Mouse (Mus musculus): Measurements from ENCODE around the gene Ncam2. TPM values are rescaled to one million over a fixed set of nuclear protein-coding genes. Genes with fewer than 3 reads are reported as not detected.

Gene Ncam2
- not detected for polyA plus RNA-seq (2021)

GRCm38 (mm10) chr16:81200201-81201071 lies at the start of gene Ncam2:
Ncam2 (plus strand) TSS chr16:81200697.
- ChIA-PET CTCF (no interaction called here), POLR2A (interaction anchor here (0.6 kb wide), 1 partner anchor 86 kb away, joined by 3 read pairs; no protein-coding TSS in a partner anchor)
- no peak for DNase-seq (ENCODE audit: low read depth, low spot score)
- no peak for TF ChIP-seq CTCF (IDR thresholded peaks at IDR 0.05)
- H3K27me3 ChIP-seq: peaks cover 24% of the 10 kb centered on the region
- in situ Hi-C loops (cut with MboI; ENCODE audit: low pct_unique_long_range_greater_than_20kb): no loop called here
- ATAC-seq: peak; percentile 47

GRCm38 (mm10) chr16:81170828-81171227 lies 29.7 kb upstream of the Ncam2 start:
- ATAC-seq: no peak
- ChIA-PET POLR2A (no interaction called here), CTCF (no interaction called here)
- no peaks in the 10 kb centered on the region for H3K27me3 ChIP-seq
- in situ Hi-C loops (cut with MboI; ENCODE audit: low pct_unique_long_range_greater_than_20kb): no loop called here
- DNase-seq (ENCODE audit: low read depth, low spot score): no peak
- TF ChIP-seq CTCF (IDR thresholded peaks at IDR 0.05): no peak

- DNase-seq (ENCODE audit: low read depth, low spot score): no peak
- ChIA-PET CTCF (interaction anchor here (1.2 kb wide), 1 partner anchor 26 kb away, joined by 3 read pairs; no protein-coding TSS in a partner anchor), POLR2A (no interaction called here)
- ATAC-seq: peak; percentile 67
- H3K27me3 ChIP-seq: no peaks in the 10 kb centered on the region
- TF ChIP-seq CTCF (IDR thresholded peaks at IDR 0.05): peak; percentile 49
- in situ Hi-C loops (cut with MboI; ENCODE audit: low pct_unique_long_range_greater_than_20kb): no loop called here
Observed at GRCm38 (mm10) chr16:81175302-81175943, 25.1 kb upstream of the Ncam2 start.

GRCm38 (mm10) chr16:81179801-81180200 lies 20.7 kb upstream of the Ncam2 start:
- no peak for DNase-seq (ENCODE audit: low read depth, low spot score)
- in situ Hi-C loops (cut with MboI; ENCODE audit: low pct_unique_long_range_greater_than_20kb): no loop called here
- ChIA-PET CTCF (no interaction called here), POLR2A (no interaction called here)
- H3K27me3 ChIP-seq: no peaks in the 10 kb centered on the region
- ATAC-seq: no peak
- TF ChIP-seq CTCF (IDR thresholded peaks at IDR 0.05): no peak

GRCm38 (mm10) chr16:81187579-81188179 lies 12.8 kb upstream of the Ncam2 start:
- no peak for DNase-seq (ENCODE audit: low read depth, low spot score)
- ATAC-seq: no peak
- ChIA-PET POLR2A (no interaction called here), CTCF (interaction anchor here (1.1 kb wide), 1 partner anchor 20 kb away, joined by 3 read pairs; no protein-coding TSS in a partner anchor)
- TF ChIP-seq CTCF (IDR thresholded peaks at IDR 0.05): no peak
- in situ Hi-C loops (cut with MboI; ENCODE audit: low pct_unique_long_range_greater_than_20kb): no loop called here
- H3K27me3 ChIP-seq: no peaks in the 10 kb centered on the region

- CTCF ChIA-PET: no interaction called here
- peaks cover 23% of the 10 kb centered on the region for H3K27me3 ChIP-seq
- in situ Hi-C loops (cut with MboI; ENCODE audit: low pct_unique_long_range_greater_than_20kb): no loop called here
- POLR2A ChIA-PET: no interaction called here
- no peak for TF ChIP-seq CTCF (IDR thresholded peaks at IDR 0.05)
- ATAC-seq: no peak
- DNase-seq (ENCODE audit: low read depth, low spot score): no peak
Observed at GRCm38 (mm10) chr16:81191621-81192020, 8.9 kb upstream of the Ncam2 start.

GRCm38 (mm10) chr16:81192607-81193006 lies 7.9 kb upstream of the Ncam2 start:
- DNase-seq (ENCODE audit: low read depth, low spot score) (no peak), ATAC-seq (no peak)
- no peak for TF ChIP-seq CTCF (IDR thresholded peaks at IDR 0.05)
- H3K27me3 ChIP-seq: peaks cover 23% of the 10 kb centered on the region
- ChIA-PET CTCF (no interaction called here), POLR2A (no interaction called here)
- in situ Hi-C loops (cut with MboI; ENCODE audit: low pct_unique_long_range_greater_than_20kb): no loop called here

GRCm38 (mm10) chr16:81199467-81199866 lies 1.0 kb upstream of the Ncam2 start:
- ATAC-seq (no peak), DNase-seq (ENCODE audit: low read depth, low spot score) (no peak)
- POLR2A ChIA-PET: no interaction called here
- in situ Hi-C loops (cut with MboI; ENCODE audit: low pct_unique_long_range_greater_than_20kb): no loop called here
- peaks cover 31% of the 10 kb centered on the region for H3K27me3 ChIP-seq
- TF ChIP-seq CTCF (IDR thresholded peaks at IDR 0.05): no peak
- CTCF ChIA-PET: no interaction called here

- peaks cover 17% of the 10 kb centered on the region for H3K27me3 ChIP-seq
- TF ChIP-seq CTCF (IDR thresholded peaks at IDR 0.05): no peak
- POLR2A ChIA-PET: no interaction called here
- ATAC-seq (no peak), DNase-seq (ENCODE audit: low read depth, low spot score) (no peak)
- in situ Hi-C loops (cut with MboI; ENCODE audit: low pct_unique_long_range_greater_than_20kb): no loop called here
- CTCF ChIA-PET: no interaction called here
Observed at GRCm38 (mm10) chr16:81201471-81201870, 974 bp downstream of the Ncam2 start.

- TF ChIP-seq CTCF (IDR thresholded peaks at IDR 0.05): peak; percentile 58
- ChIA-PET CTCF (no interaction called here), POLR2A (no interaction called here)
- DNase-seq (ENCODE audit: low read depth, low spot score) (no peak), ATAC-seq (no peak)
- H3K27me3 ChIP-seq: peaks cover 15% of the 10 kb centered on the region
- in situ Hi-C loops (cut with MboI; ENCODE audit: low pct_unique_long_range_greater_than_20kb): no loop called here
Observed at GRCm38 (mm10) chr16:81201992-81202391, 1.5 kb downstream of the Ncam2 start.

GRCm38 (mm10) chr16:81202721-81203161 lies 2.2 kb downstream of the Ncam2 start:
- POLR2A ChIA-PET: no interaction called here
- no peak for ATAC-seq
- CTCF ChIA-PET: interaction anchor here (0.7 kb wide), 2 partner anchors 13 to 79 kb away, joined by 3 read pairs; no protein-coding TSS in a partner anchor
- DNase-seq (ENCODE audit: low read depth, low spot score): no peak
- in situ Hi-C loops (cut with MboI; ENCODE audit: low pct_unique_long_range_greater_than_20kb): no loop called here
- no peak for TF ChIP-seq CTCF (IDR thresholded peaks at IDR 0.05)
- H3K27me3 ChIP-seq: peaks cover 15% of the 10 kb centered on the region

Measured in Patski (cell line).